Mouse (Mus musculus): ENCODE data around the gene Vmn2r85. TPM values are rescaled to one million over a fixed set of nuclear protein-coding genes. Genes with fewer than 3 reads are reported as not detected.
"Not testable (repeated sequence)": the region's sequence is repeated elsewhere in the genome, so short reads cannot be mapped to it uniquely, and the experiment has no call there.

Gene Vmn2r85
- polyA plus RNA-seq (2015; fragmentation: Nextera tagmentation; extraction: Ambion mirVana): not detected in 2 replicates

GRCm38 (mm10) chr10:130429603-130430002 lies at the start of gene Vmn2r85:
Vmn2r85 (minus strand) TSS chr10:130429703.
- ATAC-seq (ENCODE audit: low FRiP score, low read depth); H3K27me3 ChIP-seq; H3K36me3 ChIP-seq; H3K4me1 ChIP-seq; H3K9me3 ChIP-seq; H3K9ac ChIP-seq; H3K27ac ChIP-seq; H3K4me3 ChIP-seq; H3K4me2 ChIP-seq (replicated peaks): not testable (repeated sequence)

- Histone ChIP-seq H3K36me3 (no peaks in the 10 kb centered on the region), H3K4me3 (peak overlapping the region; percentile 54), H3K4me1 (no peaks in the 10 kb centered on the region), H3K9me3 (no peaks in the 10 kb centered on the region), H3K27ac (peak overlapping the region; percentile 61; the same call in 1 of the 2 replicates), H3K27me3 (no peaks in the 10 kb centered on the region), H3K9ac (peak overlapping the region; percentile 67), H3K4me2 (replicated peaks) (peak overlapping the region; percentile 80)
- ATAC-seq (ENCODE audit: low FRiP score, low read depth): peak; percentile 96
- WGBS: 2% methylated on average over 36 of the region's 36 CpGs
Observed at GRCm38 (mm10) chr10:130470311-130470760, 40.8 kb upstream of the Vmn2r85 start.

DNA sequence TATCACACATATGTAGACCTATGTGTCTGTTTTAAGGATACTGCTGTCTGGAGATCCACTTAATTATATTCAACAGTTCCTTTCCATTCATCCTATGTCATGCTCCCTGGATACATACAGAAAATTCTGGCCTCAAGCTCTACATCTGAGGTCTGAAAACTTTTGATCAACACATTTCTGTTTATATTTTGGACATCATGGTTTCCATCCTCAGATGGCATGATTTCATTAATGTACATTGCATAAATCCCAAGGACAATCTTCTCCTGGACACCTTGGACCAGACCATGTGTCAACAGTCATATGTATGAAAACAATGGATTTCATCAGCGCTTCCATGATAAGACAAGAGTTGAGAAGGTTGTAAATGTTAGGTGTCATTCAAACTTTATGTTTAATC lies 26.4 kb upstream of the Vmn2r85 start, which contains the start of gene Vmn2r86:
Gene Vmn2r86, minus strand, starts transcription at position 101 of the 400 bp plus-strand sequence.
- not testable (repeated sequence) for H3K4me2 ChIP-seq (replicated peaks); H3K4me1 ChIP-seq; H3K36me3 ChIP-seq; H3K27me3 ChIP-seq; ATAC-seq (ENCODE audit: low FRiP score, low read depth); H3K9ac ChIP-seq; H3K27ac ChIP-seq; H3K9me3 ChIP-seq; H3K4me3 ChIP-seq
- 87% methylated on average over 1 of the region's 1 CpGs for WGBS

GRCm38 (mm10) chr10:130444776-130445175 lies 15.3 kb upstream of the Vmn2r85 start:
- Histone ChIP-seq H3K9me3 (0 out of 2 replicates have a peak, but pooled peaks cover 4% of the 10 kb centered on the region), H3K36me3 (no peaks in the 10 kb centered on the region), H3K4me3 (no peak overlapping the region), H3K9ac (no peak overlapping the region), H3K27me3 (no peaks in the 10 kb centered on the region), H3K4me1 (no peaks in the 10 kb centered on the region), H3K4me2 (replicated peaks) (no peak overlapping the region), H3K27ac (no peak overlapping the region)
- no peak for ATAC-seq (ENCODE audit: low FRiP score, low read depth)
- 89% methylated on average over 21 of the region's 21 CpGs for WGBS

DNA sequence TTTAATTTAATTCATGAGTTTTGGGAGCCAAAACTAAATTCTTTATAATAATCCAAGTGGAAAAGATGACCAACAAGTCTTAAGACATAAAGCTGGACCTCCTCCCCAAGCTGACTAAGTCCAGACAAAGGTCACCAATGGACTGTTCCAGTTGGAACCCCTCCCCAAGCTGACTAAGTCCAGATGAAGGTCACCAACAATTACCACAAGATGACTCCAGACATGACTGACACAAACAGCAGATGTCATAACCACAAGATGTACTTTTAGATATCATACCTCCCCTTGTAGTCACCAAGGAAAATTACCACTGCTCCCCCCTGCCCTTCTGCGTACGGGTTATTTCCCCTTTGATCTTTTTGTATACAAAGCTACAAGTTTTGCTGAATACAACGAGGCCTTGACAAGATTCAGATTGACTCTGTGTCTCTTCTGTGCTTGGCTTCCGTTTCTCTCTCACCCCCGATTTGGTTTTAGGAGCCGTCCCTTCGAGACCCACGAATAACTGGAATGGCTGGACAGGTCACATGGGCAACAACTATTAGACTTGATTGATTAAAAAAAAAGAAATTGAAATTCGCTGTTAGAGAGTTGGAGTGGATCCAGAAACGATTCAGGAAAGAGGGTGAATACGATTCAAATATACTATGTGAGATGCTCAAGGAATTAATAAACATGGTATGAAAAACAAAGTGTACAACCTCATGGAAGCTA lies 4.8 kb upstream of the Vmn2r85 start:
- H3K36me3 ChIP-seq; ATAC-seq (ENCODE audit: low FRiP score, low read depth); H3K27ac ChIP-seq; H3K9ac ChIP-seq; H3K27me3 ChIP-seq; H3K4me2 ChIP-seq (replicated peaks); H3K4me3 ChIP-seq; H3K9me3 ChIP-seq; H3K4me1 ChIP-seq: not testable (repeated sequence)
- 84% methylated on average over 11 of the region's 11 CpGs for WGBS

GRCm38 (mm10) chr10:130422368-130422767 lies 7.1 kb downstream of the Vmn2r85 start:
- H3K36me3 ChIP-seq; H3K9me3 ChIP-seq; ATAC-seq (ENCODE audit: low FRiP score, low read depth); H3K4me3 ChIP-seq; H3K27me3 ChIP-seq; H3K4me1 ChIP-seq; H3K9ac ChIP-seq; H3K4me2 ChIP-seq (replicated peaks); H3K27ac ChIP-seq: not testable (repeated sequence)
- WGBS: 70% methylated on average over 2 of the region's 2 CpGs

- Histone ChIP-seq H3K9ac (no peak overlapping the region), H3K4me3 (no peak overlapping the region), H3K4me2 (replicated peaks) (no peak overlapping the region), H3K9me3 (no peaks in the 10 kb centered on the region), H3K4me1 (no peaks in the 10 kb centered on the region), H3K36me3 (no peaks in the 10 kb centered on the region), H3K27ac (no peak overlapping the region), H3K27me3 (no peaks in the 10 kb centered on the region)
- no peak for ATAC-seq (ENCODE audit: low FRiP score, low read depth)
- 77% methylated on average over 3 of the region's 3 CpGs for WGBS
Observed at GRCm38 (mm10) chr10:130420401-130420800, 9.1 kb downstream of the Vmn2r85 start.

- not testable (repeated sequence) for H3K4me3 ChIP-seq; H3K27me3 ChIP-seq; H3K27ac ChIP-seq; H3K9me3 ChIP-seq; H3K9ac ChIP-seq; H3K4me1 ChIP-seq; ATAC-seq (ENCODE audit: low FRiP score, low read depth); H3K36me3 ChIP-seq; H3K4me2 ChIP-seq (replicated peaks)
- WGBS: 59% methylated on average over 2 of the region's 2 CpGs
Observed at GRCm38 (mm10) chr10:130419954-130420353, 9.5 kb downstream of the Vmn2r85 start.

- H3K4me1 ChIP-seq; H3K9ac ChIP-seq; H3K4me2 ChIP-seq (replicated peaks); ATAC-seq (ENCODE audit: low FRiP score, low read depth); H3K4me3 ChIP-seq; H3K27ac ChIP-seq; H3K27me3 ChIP-seq; H3K9me3 ChIP-seq; H3K36me3 ChIP-seq: not testable (repeated sequence)
Observed at GRCm38 (mm10) chr10:130416352-130416751, 13.2 kb downstream of the Vmn2r85 start.

DNA sequence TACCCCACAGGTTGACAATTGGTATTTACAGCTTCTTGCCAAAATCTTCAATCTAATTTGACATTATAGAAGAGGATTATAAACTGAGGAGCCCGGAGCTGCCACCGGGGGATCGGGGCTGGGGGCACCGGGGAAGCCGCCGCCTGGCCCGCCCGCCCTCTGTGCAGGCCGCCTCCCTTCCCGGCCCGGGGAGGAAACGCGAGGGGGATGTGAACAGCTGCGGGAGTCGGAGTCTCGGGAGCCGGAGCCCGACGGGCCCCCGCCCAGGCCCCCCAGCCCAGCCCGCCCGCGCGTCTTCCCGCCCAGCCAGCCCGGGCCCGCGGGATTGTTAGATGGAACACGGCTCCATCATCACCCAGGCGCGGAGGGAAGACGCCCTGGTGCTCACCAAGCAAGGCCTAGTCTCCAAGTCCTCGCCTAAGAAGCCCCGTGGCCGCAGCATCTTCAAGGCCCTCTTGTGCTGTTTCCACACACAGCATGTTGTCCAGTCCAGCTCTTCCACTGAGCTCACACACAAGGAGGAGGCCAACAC lies 17.3 kb downstream of the Vmn2r85 start:
- H3K36me3 ChIP-seq; H3K27me3 ChIP-seq; H3K9ac ChIP-seq; H3K27ac ChIP-seq; H3K4me2 ChIP-seq (replicated peaks); H3K9me3 ChIP-seq; H3K4me3 ChIP-seq; H3K4me1 ChIP-seq: not testable (repeated sequence)
- WGBS: 60% methylated on average over 25 of the region's 35 CpGs
- peak; percentile 54; the same call in 1 of the 2 replicates for ATAC-seq (ENCODE audit: low FRiP score, low read depth)

GRCm38 (mm10) chr10:130394232-130394631 lies 35.3 kb downstream of the Vmn2r85 start, which contains the start of gene Vmn2r84:
Vmn2r84 (minus strand) TSS chr10:130394332.
- Histone ChIP-seq H3K9me3 (no peaks in the 10 kb centered on the region), H3K27ac (no peak within 1 kb of the TSS), H3K9ac (no peak within 1 kb of the TSS), H3K36me3 (no peaks in the 10 kb centered on the region), H3K4me3 (no peak within 1 kb of the TSS), H3K27me3 (no peaks in the 10 kb centered on the region), H3K4me2 (replicated peaks) (no peak within 1 kb of the TSS), H3K4me1 (no peaks in the 10 kb centered on the region)
- no peak for ATAC-seq (ENCODE audit: low FRiP score, low read depth)

DNA sequence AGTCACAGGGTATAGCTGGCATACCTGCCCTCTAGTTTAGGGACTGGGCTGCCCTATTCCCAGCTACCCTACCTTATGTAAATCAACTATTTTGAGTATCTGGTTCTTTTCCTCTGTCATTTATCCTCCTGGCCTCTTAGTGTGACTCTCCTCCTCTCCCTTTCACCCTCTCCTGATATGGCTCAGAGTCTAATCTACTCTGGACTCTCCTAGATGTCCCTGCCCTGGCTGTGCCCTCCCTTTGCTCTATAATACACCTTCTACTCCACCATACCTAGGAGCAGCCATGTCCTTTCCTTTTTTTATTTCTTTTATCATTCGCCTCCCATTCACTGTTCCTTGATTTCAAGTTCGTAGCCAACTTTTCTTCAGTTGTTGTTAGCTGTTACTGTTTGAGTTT lies 54.4 kb downstream of the Vmn2r85 start:
- Histone ChIP-seq H3K9ac (no peak overlapping the region), H3K27me3 (no peaks in the 10 kb centered on the region), H3K9me3 (no peaks in the 10 kb centered on the region), H3K27ac (no peak overlapping the region), H3K4me3 (no peak overlapping the region), H3K4me1 (no peaks in the 10 kb centered on the region), H3K36me3 (no peaks in the 10 kb centered on the region), H3K4me2 (replicated peaks) (no peak overlapping the region)
- no peak for ATAC-seq (ENCODE audit: low FRiP score, low read depth)
- 90% methylated on average over 2 of the region's 2 CpGs for WGBS
